Mouse (Mus musculus): Measurements from ENCODE around the gene Ephx4. TPM values are rescaled to one million over a fixed set of nuclear protein-coding genes. Genes with fewer than 3 reads are reported as not detected.

The Ephx4 gene
- polyA plus RNA-seq (2012; rRNA removed; ENCODE audit: low replicate concordance) = 0.15 and 3.4 TPM in 2 replicates

DNA sequence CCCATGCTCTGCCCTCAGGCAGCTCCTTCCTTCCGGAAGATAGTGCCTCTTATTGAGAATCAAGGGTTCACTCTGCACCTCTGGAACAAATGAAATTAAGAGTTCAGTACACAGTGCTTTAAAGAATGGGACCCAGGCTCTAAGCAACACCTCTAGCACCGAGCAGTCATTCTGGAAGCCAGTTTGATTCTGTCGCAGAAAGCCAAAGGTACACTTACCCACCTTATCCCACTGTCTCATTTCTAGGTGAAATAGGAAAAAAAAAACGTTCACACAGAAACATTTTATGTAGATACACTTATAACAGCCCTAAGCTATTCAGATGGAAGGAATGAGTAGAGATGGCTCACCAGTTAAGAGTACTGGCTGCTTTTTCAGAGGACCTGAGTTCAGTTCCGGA is at the start of gene Ephx4:
Gene Ephx4 (plus strand): TSS at position 301 of the 400 bp plus-strand sequence.

DNA sequence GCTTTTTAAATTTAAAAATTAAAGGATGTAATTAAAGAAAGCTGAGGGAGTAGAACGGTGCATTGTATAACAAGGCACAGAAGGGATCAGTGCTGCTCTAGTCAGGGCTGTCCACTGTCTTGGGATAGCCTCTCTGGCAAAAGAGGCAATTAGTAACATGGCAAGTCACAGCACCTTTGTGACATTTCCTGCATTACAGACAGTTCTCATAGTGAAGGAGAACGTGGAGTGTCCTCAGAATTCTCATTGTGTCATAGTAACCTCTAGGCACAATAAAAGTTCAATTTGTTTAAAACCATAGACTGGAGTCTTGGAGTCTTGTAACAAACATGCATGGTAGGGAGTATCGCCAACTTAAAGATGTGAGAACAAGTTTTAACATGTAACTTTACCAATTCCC is 28.7 kb downstream of the Ephx4 start, which contains the start of gene Lpcat2b:
Gene Lpcat2b (plus strand): TSS at position 301 of the 400 bp plus-strand sequence.

DNA sequence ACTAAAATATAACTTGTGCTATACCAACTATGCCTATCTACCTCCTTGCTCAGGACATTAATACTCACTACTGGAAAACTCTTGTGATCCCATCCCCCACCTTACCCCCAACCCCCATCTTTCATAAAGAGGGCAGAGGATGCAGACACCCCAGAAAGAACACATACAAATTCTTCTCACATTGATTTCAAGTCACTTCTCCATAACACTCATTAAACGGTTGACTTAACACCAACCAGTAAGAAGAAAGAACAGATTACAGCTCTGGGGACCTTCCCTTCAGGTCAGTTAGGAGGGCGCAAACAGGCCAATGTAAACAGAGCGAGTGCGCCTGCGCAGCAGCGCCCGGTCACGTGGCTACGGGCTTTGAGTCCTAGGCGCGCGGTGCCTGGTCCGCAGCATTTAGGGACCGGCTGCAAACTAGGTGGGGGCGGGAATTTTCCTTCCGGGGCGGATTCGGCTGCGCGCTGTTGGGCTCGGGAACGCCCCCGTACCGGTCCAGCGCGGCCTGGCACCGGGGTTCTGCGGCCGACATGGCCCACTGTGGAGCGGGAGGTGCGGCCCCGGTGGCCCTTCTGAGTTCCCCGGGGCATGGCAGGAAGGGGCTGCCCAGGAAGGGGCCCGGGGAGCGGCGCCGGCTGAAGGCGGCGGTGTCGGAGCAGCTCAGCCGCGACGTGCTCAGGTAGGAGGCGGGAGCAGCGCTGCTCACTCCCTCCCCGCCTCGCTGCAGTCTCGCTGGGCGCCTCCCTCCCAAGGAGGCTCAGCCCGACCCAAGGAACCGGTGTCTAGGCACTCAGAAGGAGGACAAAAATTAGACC is 35.1 kb downstream of the Ephx4 start, which contains the start of gene Btbd8:
Gene Btbd8 (plus strand): TSS at position 534 of the 818 bp plus-strand sequence.

Other genes starting within 250 kb of the Ephx4 start
- gene Tgfbr3, start 113.1 kb upstream of the Ephx4 start, polyA plus RNA-seq (2012; rRNA removed; ENCODE audit: low replicate concordance) = 2.8 and 6.7 TPM in 2 replicates
- gene Brdt, start 71.6 kb upstream of the Ephx4 start, polyA plus RNA-seq (2012; rRNA removed; ENCODE audit: low replicate concordance) = 0.33 and 0.41 TPM in 2 replicates
- not detected in 2 replicates for gene Lpcat2b, start 28.8 kb downstream of the Ephx4 start, polyA plus RNA-seq (2012; rRNA removed; ENCODE audit: low replicate concordance)
- gene Btbd8, start 35.3 kb downstream of the Ephx4 start, polyA plus RNA-seq (2012; rRNA removed; ENCODE audit: low replicate concordance) = 0.26 and 0.28 TPM in 2 replicates
- not detected in 2 replicates for gene Gm42669, start 104.9 kb downstream of the Ephx4 start, polyA plus RNA-seq (2012; rRNA removed; ENCODE audit: low replicate concordance)
- not detected in 2 replicates for gene 1700028K03Rik, start 132.0 kb downstream of the Ephx4 start, polyA plus RNA-seq (2012; rRNA removed; ENCODE audit: low replicate concordance)
- 0.32 and 1.8 TPM in 2 replicates for gene Rpap2, start 194.6 kb downstream of the Ephx4 start, polyA plus RNA-seq (2012; rRNA removed; ENCODE audit: low replicate concordance)
- not detected in 2 replicates for gene Glmn, start 195.2 kb downstream of the Ephx4 start, polyA plus RNA-seq (2012; rRNA removed; ENCODE audit: low replicate concordance)